Mouse (Mus musculus) neural tube, embryonic 11.5 days (tissue): ENCODE measurements at regions not wholly inside any gene's neighbourhood (a gene's known extent, or its start where the extent isn't known, plus 50 kb on each side); places are given as distances from the start of the nearest gene placed in this dataset.

ENCODE experiments used
- ATAC-seq: fragments of 200-750 bp; cut with Nextera tagmentation; 2 replicates; pipeline ENCODE4 v1.8.0; 2017; ENCODE audit warnings: moderate number of reproducible peaks, mild to moderate bottlenecking, moderate TSS enrichment, moderate library complexity; ENCODE audit not compliant: insufficient read depth, low FRiP score, low TSS enrichment
- DNase-seq: peaks from one replicate; pipeline ENCODE4 v3.0.0-alpha.2; 2015; ENCODE audit warnings: low spot score
- H3K27ac ChIP-seq: fragments of 300-500 bp; sonication (generic); 2 replicates; pipeline ENCODE4 v1.5.1; 2014; ENCODE audit warnings: low read depth, mild to moderate bottlenecking, low read length
- H3K27me3 ChIP-seq: fragments of 300-500 bp; sonication (generic); 2 replicates; pipeline ENCODE4 v1.6.1; 2014; ENCODE audit warnings: mild to moderate bottlenecking, low read length, mixed read lengths; ENCODE audit not compliant: control insufficient read depth, insufficient read depth
- H3K36me3 ChIP-seq: fragments of 300-500 bp; sonication (generic); 2 replicates; pipeline ENCODE4 v1.6.1; 2014; ENCODE audit warnings: mild to moderate bottlenecking, low read length, moderate library complexity, mixed read lengths; ENCODE audit not compliant: control insufficient read depth, insufficient read depth
- H3K4me1 ChIP-seq: fragments of 300-500 bp; sonication (generic); 2 replicates; pipeline ENCODE4 v1.6.1; 2014; ENCODE audit warnings: low read length, mixed read lengths; ENCODE audit not compliant: control insufficient read depth, insufficient read depth
- H3K4me2 ChIP-seq: fragments of 300-500 bp; sonication (generic); 2 replicates; pipeline ENCODE4 v1.6.1; 2014; ENCODE audit warnings: low read depth, mild to moderate bottlenecking, moderate library complexity
- H3K4me3 ChIP-seq: fragments of 300-500 bp; sonication (generic); 2 replicates; pipeline ENCODE4 v1.5.1; 2014; ENCODE audit warnings: low read depth, low read length
- H3K9ac ChIP-seq: fragments of 300-500 bp; sonication (generic); 2 replicates; pipeline ENCODE4 v1.6.1; 2014; ENCODE audit warnings: mild to moderate bottlenecking, low read length
- H3K9me3 ChIP-seq: fragments of 300-500 bp; sonication (generic); 2 replicates; pipeline ENCODE4 v1.6.1; 2016; ENCODE audit warnings: low read length; ENCODE audit not compliant: control insufficient read depth
- WGBS: fragments of 180-500 bp; shearing (Covaris S2); extraction: QIAGEN DNeasy Blood & Tissue Kit; methylation state at CpG from one replicate; pipeline ENCODE4 v1.1.7; 2014; 5-methylcytosine and 5-hydroxymethylcytosine counted together

DNA sequence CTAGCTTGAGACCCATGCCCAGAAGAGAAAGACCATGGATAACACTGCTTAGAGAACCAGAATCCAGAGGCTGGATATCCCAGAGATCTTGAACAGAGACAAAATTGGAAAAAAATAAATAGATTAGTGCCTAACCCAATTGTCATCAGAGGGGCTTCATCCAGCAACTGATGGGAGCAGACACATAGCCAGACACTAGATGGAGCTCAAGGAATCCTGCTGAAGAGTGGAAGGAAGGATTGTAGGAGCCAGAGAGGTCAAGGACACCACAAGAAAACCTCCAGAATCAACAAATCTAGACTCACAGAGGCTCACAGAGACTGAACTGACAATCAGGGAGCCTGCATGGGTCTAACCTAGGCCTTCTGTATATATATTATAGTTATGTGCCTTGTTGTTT lies 359.4 kb downstream of the Ins1 start:
- H3K27me3 ChIP-seq = no peaks in the 10 kb centered on the region
- no peak for DNase-seq
- H3K9me3 ChIP-seq = no peaks in the 10 kb centered on the region
- no peaks in the 10 kb centered on the region for H3K36me3 ChIP-seq
- H3K4me1 ChIP-seq = no peaks in the 10 kb centered on the region
- ATAC-seq = no peak
- no peak overlapping the region for H3K4me3 ChIP-seq
- H3K4me2 ChIP-seq = no peak overlapping the region
- H3K27ac ChIP-seq = no peak overlapping the region
- no peak overlapping the region for H3K9ac ChIP-seq

DNA sequence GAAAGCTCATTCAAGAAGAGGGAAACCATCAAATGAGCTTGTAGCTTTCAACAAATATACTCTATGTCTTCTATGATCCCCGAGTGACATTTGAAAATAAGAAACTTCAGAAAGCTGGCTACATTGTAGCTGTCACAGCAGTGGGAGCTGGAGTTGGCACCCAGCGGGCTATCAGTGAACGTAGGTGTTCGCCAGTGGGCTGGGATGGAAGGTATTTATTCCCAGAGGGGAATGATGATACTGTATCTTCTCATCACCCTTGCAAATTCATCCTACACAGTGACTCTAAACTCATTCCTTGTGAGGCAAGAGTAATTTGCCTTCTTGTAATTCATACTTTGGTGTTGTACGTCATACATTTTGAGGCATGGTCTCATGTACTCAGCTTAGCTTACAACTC lies 349.3 kb downstream of the Ins1 start:
- H3K4me1 ChIP-seq = no peaks in the 10 kb centered on the region
- no peaks in the 10 kb centered on the region for H3K9me3 ChIP-seq
- no peaks in the 10 kb centered on the region for H3K36me3 ChIP-seq
- H3K4me2 ChIP-seq = no peak overlapping the region
- H3K4me3 ChIP-seq = no peak overlapping the region
- no peak overlapping the region for H3K27ac ChIP-seq
- ATAC-seq (no peak), DNase-seq (no peak)
- no peak overlapping the region for H3K9ac ChIP-seq
- H3K27me3 ChIP-seq = no peaks in the 10 kb centered on the region
- WGBS = 86% methylated on average over 5 of the region's 5 CpGs

DNA sequence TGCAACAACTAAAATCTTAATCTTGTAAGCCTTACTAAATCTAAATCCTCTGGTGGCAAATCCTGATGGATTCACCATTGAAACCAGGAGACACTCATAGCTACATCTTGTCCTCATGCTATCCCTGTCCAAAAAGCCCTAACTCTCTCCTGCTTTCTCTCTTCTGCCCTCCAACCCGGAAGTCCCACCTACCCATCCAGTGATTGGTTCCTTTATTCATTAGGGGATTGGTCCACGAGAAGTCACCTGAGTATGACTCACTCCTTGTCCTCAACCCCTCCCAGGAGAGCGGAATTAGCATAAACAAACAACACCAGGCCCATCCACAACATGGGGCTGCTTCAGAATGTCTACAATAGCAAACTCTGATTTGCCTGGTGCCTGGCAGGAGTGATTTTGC lies 342.8 kb downstream of the Ins1 start:
- H3K27me3 ChIP-seq = no peaks in the 10 kb centered on the region
- H3K4me2 ChIP-seq = no peak overlapping the region
- WGBS = 73% methylated on average over 3 of the region's 3 CpGs
- H3K36me3 ChIP-seq = no peaks in the 10 kb centered on the region
- H3K4me3 ChIP-seq = no peak overlapping the region
- no peak overlapping the region for H3K27ac ChIP-seq
- H3K9ac ChIP-seq = no peak overlapping the region
- DNase-seq (no peak), ATAC-seq (no peak)
- H3K9me3 ChIP-seq = no peaks in the 10 kb centered on the region
- no peaks in the 10 kb centered on the region for H3K4me1 ChIP-seq

DNA sequence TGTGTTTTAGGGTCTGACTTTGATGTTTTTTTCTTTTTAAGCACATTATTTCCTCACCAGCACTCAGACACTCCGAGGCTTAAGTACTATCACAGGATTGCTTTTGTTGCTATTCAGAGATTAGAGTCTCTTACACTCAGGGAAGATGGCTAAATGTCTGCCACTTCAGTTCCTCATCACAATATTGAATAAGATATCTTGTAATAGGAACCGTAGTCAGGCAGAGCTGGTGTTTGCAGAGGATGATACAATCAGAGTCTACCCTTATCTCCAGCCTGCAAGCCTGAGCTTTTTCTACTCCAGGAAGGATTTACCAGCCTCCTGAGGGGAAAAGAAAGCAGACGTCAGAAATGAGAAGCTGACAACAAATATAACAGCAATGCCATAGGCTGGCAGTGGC lies 336.3 kb downstream of the Ins1 start:
- H3K4me1 ChIP-seq = no peaks in the 10 kb centered on the region
- no peak overlapping the region for H3K27ac ChIP-seq
- H3K4me3 ChIP-seq = no peak overlapping the region
- no peak overlapping the region for H3K4me2 ChIP-seq
- DNase-seq (no peak), ATAC-seq (no peak)
- H3K9me3 ChIP-seq = no peaks in the 10 kb centered on the region
- WGBS = 63% methylated on average over 3 of the region's 3 CpGs
- no peaks in the 10 kb centered on the region for H3K27me3 ChIP-seq
- no peaks in the 10 kb centered on the region for H3K36me3 ChIP-seq
- no peak overlapping the region for H3K9ac ChIP-seq

DNA sequence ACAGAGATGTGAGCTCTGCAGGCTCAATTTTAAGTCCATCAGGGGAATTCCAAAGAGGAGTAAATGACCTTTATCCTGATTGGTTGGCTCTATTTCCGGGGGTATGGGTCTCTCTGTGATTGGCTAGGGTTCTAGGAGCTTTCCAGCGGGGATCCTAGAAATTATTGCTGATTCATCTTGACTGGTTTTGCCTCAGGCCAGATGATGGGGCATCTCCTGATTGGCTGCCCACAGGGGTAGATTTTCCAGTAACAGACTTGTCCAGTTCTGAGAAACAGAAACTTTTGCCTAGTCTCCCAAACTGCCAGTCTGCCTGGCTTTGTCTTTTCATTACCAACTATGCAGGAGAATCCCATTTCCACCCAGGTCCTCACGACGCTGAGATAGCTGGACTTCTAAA lies 301.3 kb downstream of the Ins1 start:
- Histone ChIP-seq H3K4me2 (no peak overlapping the region), H3K4me3 (no peak overlapping the region), H3K4me1 (no peaks in the 10 kb centered on the region), H3K36me3 (no peaks in the 10 kb centered on the region), H3K9ac (no peak overlapping the region), H3K27ac (no peak overlapping the region), H3K9me3 (no peaks in the 10 kb centered on the region), H3K27me3 (no peaks in the 10 kb centered on the region)
- ATAC-seq = no peak
- WGBS = 77% methylated on average over 4 of the region's 4 CpGs
- no peak for DNase-seq

DNA sequence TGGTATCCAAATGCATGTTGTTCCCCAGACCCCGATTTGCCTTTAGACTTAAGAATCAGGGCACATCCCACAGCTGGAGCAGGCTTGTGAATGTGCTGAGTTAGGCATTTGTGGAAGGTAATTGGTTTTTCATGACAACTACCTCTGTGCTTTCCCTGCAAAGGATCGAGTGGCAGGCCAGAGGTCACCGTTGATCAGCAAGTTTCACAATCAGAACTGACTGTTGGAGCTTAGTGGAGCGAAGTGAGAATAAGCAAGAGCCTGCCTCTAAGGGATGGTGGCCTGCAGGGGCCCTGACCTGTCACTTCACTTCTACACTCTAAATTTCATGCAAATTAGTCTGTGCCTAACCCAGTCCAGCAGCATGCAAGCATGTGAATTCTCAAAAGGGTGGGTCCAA lies 270.7 kb downstream of the Ins1 start:
- H3K4me3 ChIP-seq = no peak overlapping the region
- no peaks in the 10 kb centered on the region for H3K36me3 ChIP-seq
- no peak overlapping the region for H3K27ac ChIP-seq
- H3K9ac ChIP-seq = no peak overlapping the region
- 28% methylated on average over 4 of the region's 4 CpGs for WGBS
- DNase-seq (peak; percentile 38), ATAC-seq (no peak)
- no peaks in the 10 kb centered on the region for H3K4me1 ChIP-seq
- no peaks in the 10 kb centered on the region for H3K27me3 ChIP-seq
- H3K9me3 ChIP-seq = no peaks in the 10 kb centered on the region
- no peak overlapping the region for H3K4me2 ChIP-seq

DNA sequence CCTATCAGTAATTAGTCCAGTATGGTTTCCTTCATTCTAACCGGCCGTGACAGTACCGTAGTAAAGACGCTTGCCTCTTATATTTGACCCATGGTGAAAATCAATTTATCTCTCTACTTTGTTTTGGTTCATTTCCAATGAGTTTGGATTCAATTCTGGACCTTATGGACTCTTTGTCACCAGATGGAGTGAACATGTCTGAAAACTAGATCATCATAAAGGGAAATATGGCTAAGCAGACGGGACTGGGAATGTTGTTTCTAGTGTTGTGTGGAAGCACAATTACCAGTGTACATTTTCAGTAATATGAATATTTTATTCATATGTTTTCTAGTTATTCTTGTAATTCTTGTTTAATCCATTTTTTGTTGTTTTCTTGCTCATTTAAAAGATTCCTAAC lies 261.4 kb downstream of the Ins1 start:
- Histone ChIP-seq H3K9me3 (no peaks in the 10 kb centered on the region), H3K27me3 (no peaks in the 10 kb centered on the region), H3K9ac (no peak overlapping the region), H3K4me1 (no peaks in the 10 kb centered on the region), H3K4me2 (no peak overlapping the region), H3K36me3 (no peaks in the 10 kb centered on the region), H3K27ac (no peak overlapping the region), H3K4me3 (no peak overlapping the region)
- WGBS = 93% methylated on average over 5 of the region's 5 CpGs
- ATAC-seq (no peak), DNase-seq (no peak)

DNA sequence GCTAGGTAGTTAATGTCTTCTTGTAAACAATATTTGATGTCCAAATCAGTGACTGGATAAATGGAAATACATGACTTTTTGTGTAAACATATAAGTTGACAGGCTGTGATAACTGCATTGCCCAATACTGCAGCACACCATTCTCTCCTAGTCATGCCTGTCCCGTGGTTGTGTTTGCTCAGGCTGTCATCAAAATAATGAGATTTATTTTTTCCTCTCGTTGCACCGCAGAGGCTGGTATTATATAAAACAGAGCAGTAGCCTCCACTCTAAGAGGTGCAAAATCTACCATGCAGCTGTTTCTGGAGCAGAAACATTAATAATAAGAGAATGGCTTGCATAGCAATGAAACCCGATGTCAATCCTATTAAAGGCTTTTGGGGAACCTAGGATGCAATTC lies 239.2 kb downstream of the Ins1 start:
- no peak overlapping the region for H3K9ac ChIP-seq
- H3K4me3 ChIP-seq = no peak overlapping the region
- ATAC-seq (no peak), DNase-seq (no peak)
- H3K27me3 ChIP-seq = no peaks in the 10 kb centered on the region
- H3K4me1 ChIP-seq = no peaks in the 10 kb centered on the region
- H3K4me2 ChIP-seq = no peak overlapping the region
- no peaks in the 10 kb centered on the region for H3K36me3 ChIP-seq
- WGBS = 68% methylated on average over 4 of the region's 4 CpGs
- no peak overlapping the region for H3K27ac ChIP-seq
- H3K9me3 ChIP-seq = no peaks in the 10 kb centered on the region
